Mouse (Mus musculus): ENCODE results near the gene Wnt7b.

Gene Wnt7b

DNA sequence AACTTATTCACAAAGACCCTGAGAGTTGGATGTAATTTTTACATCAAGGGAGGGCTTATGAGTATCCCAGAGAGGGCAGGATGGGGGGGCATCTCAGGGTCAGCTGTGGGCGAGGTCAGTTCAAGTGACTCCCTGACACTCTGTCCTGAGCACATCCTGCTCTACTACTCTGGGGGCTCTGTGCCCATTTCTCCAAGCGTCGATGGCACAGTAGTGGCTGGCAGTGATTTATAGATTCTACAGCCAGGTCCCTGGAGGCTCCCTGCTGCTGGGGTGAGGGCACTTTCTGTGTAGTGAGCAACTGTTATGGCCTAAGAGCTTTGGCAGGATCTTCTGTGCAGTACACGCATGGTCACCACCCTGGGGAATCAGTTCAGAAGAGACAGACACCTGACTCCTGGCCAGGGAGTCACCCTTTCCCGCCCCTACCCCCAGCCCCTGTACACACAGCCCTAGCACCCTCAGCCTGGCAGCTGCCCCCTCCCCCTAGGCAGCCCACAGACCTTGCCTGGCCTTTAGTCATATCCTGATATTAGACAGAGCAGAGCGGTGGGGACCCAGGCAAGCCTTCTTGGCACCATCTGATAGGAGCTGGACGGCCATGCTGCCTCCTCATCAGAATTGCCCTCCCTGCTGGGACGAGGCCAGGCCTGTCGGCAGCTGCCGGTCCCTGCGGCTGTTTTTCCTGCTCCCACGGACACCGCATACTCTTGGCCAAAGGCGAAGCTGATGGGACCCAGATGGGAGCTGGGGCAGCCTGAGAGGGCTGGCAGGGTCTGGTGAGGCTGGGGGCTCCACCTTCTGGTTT is 77.0 kb downstream of the Wnt7b start:
- no peak for DNase-seq

DNA sequence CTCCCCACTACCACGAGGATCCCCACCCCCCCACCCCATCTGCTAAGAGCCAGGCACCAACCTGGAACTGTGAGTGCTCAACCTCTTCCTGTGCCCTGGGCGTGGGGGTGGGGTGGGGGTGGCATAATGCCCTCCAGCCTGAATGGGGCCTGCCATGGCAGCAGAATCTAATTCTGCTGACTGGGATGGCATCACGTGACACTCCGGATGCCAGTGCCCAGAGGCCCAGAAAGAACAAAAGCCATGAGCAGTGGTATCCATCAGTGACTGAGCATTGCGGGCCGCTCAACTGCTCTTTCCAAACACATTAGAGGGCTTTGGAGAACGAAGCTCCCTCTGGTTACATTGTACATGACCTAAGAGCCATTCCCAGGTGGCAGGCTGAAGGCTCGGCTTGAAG is 79.1 kb downstream of the Wnt7b start, which contains the start of gene 7530416G11Rik:
Gene 7530416G11Rik (minus strand): TSS at position 101 of the 400 bp plus-strand sequence.
- no peak for DNase-seq

DNA sequence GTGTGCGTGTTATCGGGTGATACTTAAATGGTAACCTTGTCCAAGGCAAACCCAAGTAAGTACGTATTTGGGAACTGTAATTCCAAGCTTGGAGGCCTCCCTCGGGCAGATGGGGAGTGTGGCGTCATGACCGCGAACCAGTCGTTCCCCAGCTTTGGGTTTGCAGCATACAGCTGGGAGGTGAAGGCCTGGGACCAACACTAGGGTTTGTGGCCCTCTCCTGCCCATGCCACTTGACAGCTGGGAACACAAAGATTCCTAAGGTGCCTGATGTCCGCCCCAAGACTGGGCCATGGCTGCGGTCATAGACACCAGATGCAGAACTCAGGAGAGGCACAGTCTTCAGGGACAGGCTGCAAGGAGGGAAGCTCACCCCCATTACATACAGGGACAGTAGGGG is 82.0 kb downstream of the Wnt7b start:
- DNase-seq = no peak

DNA sequence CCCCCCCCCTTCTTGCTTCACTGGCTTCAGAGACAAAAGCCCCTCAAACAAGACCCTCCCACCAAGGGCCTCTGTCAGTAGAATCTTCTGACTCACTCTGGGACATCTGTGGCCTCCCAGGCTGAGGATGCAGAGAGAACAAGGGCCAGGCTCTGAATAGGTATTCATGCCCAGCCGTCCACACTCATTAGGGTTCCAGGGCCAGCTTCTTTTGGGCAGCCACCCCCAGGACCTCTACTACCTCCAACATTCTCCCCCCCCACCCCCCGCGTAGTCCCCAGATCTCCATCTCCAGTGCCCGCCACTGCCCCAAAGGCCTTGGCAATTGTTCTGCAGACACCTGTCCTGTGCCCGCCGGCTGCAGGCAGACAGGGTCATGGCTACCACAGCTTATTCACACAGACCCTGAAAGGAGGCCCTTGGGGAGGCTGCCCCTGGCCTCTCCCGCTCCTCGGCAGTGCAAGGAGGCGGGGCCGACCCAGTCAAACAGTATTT is 84.2 kb downstream of the Wnt7b start:
- DNase-seq = no peak

DNA sequence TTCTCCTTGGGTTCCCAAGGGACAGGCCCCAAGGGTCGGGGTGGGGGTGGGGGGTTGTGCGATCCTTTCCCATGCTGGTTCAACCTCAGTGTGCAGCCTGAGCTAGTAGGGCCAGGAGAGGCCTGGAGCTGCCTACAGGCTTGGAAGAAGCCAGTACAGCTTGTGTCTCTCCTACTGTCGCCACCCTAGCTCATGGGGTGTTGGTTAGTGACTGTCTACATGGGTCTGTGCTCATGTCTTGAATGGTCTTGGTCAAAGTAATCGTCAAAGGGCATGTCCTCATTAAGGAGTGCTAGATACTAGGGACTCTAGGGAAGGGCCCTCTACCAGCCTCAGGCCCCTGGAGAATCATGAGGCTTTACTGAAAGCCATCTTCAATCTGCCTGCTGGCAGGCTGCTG is 84.7 kb downstream of the Wnt7b start:
- DNase-seq = no peak

DNA sequence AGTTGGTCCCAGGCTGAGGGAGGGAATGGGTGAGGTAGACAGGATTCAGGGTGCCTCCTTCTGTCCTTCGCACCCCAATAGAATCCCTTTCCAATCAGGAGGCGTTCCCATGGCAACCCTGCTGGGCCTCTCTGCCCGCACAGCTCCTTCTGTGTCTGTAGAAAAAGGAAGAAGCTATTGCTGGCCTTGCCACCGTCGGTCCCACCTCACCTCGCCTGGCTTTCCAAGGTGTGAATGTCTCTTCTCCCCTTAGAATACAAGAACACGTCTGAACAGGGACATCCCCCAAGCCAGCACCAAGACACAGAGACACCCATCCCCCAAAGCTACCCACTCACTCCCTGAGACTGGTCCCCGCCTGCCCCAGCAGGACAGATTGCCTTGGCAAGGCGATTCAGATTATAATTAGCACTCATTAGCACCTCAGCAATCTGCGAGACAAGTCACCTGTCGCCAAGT is 88.1 kb downstream of the Wnt7b start:
- no peak for DNase-seq

DNA sequence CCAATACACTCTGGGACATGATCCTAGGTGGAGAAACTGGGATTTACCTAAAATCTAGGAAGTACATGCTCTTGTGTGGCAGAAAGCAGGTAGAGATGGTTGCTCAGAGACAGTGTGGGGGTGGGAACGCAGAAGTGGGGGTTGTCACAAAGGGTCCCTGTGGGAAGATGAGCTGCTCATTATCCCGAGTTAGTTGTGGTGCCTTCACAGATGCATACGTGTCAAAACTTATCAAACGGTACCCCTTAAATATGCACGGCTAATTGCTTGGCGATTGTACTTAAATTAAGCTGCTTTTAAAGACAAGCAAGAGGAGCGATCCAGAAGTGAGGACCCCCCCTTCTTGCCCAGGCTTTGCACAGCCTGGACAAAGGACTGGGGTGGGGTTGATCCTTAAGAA is 92.5 kb downstream of the Wnt7b start:
- DNase-seq = no peak

DNA sequence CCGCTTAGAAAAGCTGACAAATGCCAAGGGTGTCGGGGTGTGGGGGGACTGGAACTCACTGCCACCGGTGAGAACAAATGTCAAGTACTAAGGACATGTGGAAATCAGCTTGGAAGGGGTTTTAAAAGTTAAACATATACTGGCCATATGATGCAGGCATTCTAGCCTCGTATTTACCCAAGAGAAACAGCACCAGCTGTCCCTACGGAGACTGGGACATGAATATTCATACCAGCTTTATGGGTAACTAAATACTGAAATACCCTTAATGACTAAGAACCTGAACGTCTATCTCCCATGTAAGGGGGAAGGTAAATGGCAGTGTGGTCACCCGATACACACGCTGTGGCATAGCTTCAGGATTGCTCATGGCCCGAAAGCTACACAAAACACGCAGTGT is 93.4 kb downstream of the Wnt7b start:
- DNase-seq = no peak
